Mouse (Mus musculus) liver, adult 2 months (tissue): ENCODE data around the gene Slc25a44. TPM values are rescaled to one million over a fixed set of nuclear protein-coding genes. Genes with fewer than 3 reads are reported as not detected.

ENCODE experiments used
- DNase-seq: peaks from one replicate; pipeline ENCODE4 v3.0.0-alpha.2; 2011; ENCODE audit warnings: low read depth, low spot score; ENCODE audit errors: extremely low read depth
- H3K27ac ChIP-seq: fragments of 200-500 bp; replicated peaks from 2 replicates; pipeline ENCODE4 v1.5.1; 2012; ENCODE audit warnings: low read depth, mild to moderate bottlenecking, control low read depth, inconsistent platforms, low read length; ENCODE audit not compliant: insufficient read depth
- H3K27me3 ChIP-seq: fragments of 200-500 bp; 2 replicates; pipeline ENCODE4 v1.6.1; 2012; ENCODE audit warnings: mild to moderate bottlenecking, moderate library complexity, low read length, inconsistent platforms; ENCODE audit not compliant: control insufficient read depth, insufficient read depth
- H3K36me3 ChIP-seq: fragments of 200-500 bp; 2 replicates; pipeline ENCODE4 v1.6.1; 2012; ENCODE audit warnings: low read length, inconsistent platforms; ENCODE audit not compliant: control insufficient read depth, insufficient read depth
- H3K4me1 ChIP-seq: fragments of 200-500 bp; 2 replicates; pipeline ENCODE4 v1.6.1; 2011; ENCODE audit warnings: low read length; ENCODE audit not compliant: control insufficient read depth, insufficient read depth
- H3K4me3 ChIP-seq: fragments of 200-500 bp; 2 replicates; pipeline ENCODE4 v1.5.1; 2011; ENCODE audit warnings: low read depth, mild to moderate bottlenecking, control low read depth, low read length, moderate library complexity; ENCODE audit not compliant: insufficient read depth
- H3K79me2 ChIP-seq: fragments of 200-500 bp; 2 replicates; pipeline ENCODE4 v1.6.1; 2012; ENCODE audit warnings: inconsistent platforms, mild to moderate bottlenecking, low read length, moderate library complexity; ENCODE audit not compliant: control insufficient read depth, insufficient read depth
- H3K9ac ChIP-seq: fragments of 200-500 bp; 2 replicates; pipeline ENCODE4 v1.6.1; 2012; ENCODE audit warnings: low read depth, mild to moderate bottlenecking, control low read depth, inconsistent platforms, low read length
- CTCF ChIP-seq: fragments of 200-500 bp; IDR thresholded peaks from 2 replicates; pipeline ENCODE4 v1.5.1; 2011; ENCODE audit warnings: low read depth, low read length, control low read depth
- POLR2A ChIP-seq: fragments of 200-500 bp; IDR thresholded peaks from 2 replicates; pipeline ENCODE4 v1.6.1; 2011; ENCODE audit warnings: low read length, control low read depth; ENCODE audit not compliant: insufficient read depth; ENCODE audit errors: extremely low read depth
- WGBS: fragments of 180-500 bp; shearing (Covaris S2); methylation state at CpG from one replicate; pipeline ENCODE4 v1.1.7; 2018; 5-methylcytosine and 5-hydroxymethylcytosine counted together
- polyA plus RNA-seq: library from polyadenylated mRNA; depleted of rRNA; stranded (reverse); fragments of >200 nt; gene quantifications from 2 replicates; pipeline ENCODE4 v1.2.3, GENCODE M21; 2012
- total RNA-seq: library from RNA; depleted of rRNA; stranded (reverse); fragments of >200 nt; gene quantifications from 2 replicates; pipeline ENCODE4 v1.2.3, GENCODE M21; 2014

Slc25a44 gene
- total and polyA plus RNA-seq, 2 experiments = 28.1 to 57.0 TPM

GRCm38 (mm10) chr3:88411681-88412080 is 13.3 kb downstream of the Slc25a44 start:
- DNase-seq = peak; percentile 98

GRCm38 (mm10) chr3:88410645-88411031 is 14.3 kb downstream of the Slc25a44 start:
- TF ChIP-seq CTCF = no peak
- TF ChIP-seq POLR2A = no peak
- Histone ChIP-seq H3K4me1 (peaks cover 38% of the 10 kb centered on the region), H3K9ac (peak overlapping the region; percentile 47), H3K27ac (peak overlapping the region; percentile 88), H3K4me3 (no peak overlapping the region), H3K27me3 (no peaks in the 10 kb centered on the region), H3K36me3 (no peaks in the 10 kb centered on the region; the same call in 1 of the 2 replicates), H3K79me2 (peaks cover 4% of the 10 kb centered on the region; the same call in 1 of the 2 replicates)
- WGBS = 16% methylated on average over 7 of the region's 7 CpGs
- peak; percentile 47 for DNase-seq

More at GRCm38 (mm10) chr3:88411681-88412080, 13.3 kb downstream of the Slc25a44 start:
- Histone ChIP-seq H3K36me3 (no peaks in the 10 kb centered on the region; the same call in 1 of the 2 replicates), H3K4me3 (no peak overlapping the region), H3K9ac (no peak overlapping the region), H3K27me3 (no peaks in the 10 kb centered on the region), H3K4me1 (peaks cover 46% of the 10 kb centered on the region), H3K27ac (peak overlapping the region; percentile 88), H3K79me2 (peaks cover 4% of the 10 kb centered on the region; the same call in 1 of the 2 replicates)
- no peak for TF ChIP-seq CTCF
- TF ChIP-seq POLR2A = no peak
- WGBS = 17% methylated on average over 4 of the region's 4 CpGs

- peak; percentile 82 for DNase-seq
- H3K4me1 ChIP-seq = peaks cover 33% of the 10 kb centered on the region
- TF ChIP-seq CTCF (no peak), POLR2A (peak; percentile 90)
Measured at GRCm38 (mm10) chr3:88409741-88410644, 14.9 kb downstream of the Slc25a44 start, which contains the start of gene Pmf1. Gene Pmf1 (minus strand): TSS chr3:88410331.

GRCm38 (mm10) chr3:88408953-88409352 is 16.0 kb downstream of the Slc25a44 start:
- TF ChIP-seq CTCF (no peak), POLR2A (0 out of 2 replicates have a peak, but pooled peaks have one; percentile 14)
- H3K79me2 ChIP-seq = peaks cover 4% of the 10 kb centered on the region; the same call in 1 of the 2 replicates
- H3K27ac ChIP-seq = peak overlapping the region; percentile 97
- no peaks in the 10 kb centered on the region for H3K27me3 ChIP-seq
- H3K4me1 ChIP-seq = peaks cover 28% of the 10 kb centered on the region
- no peaks in the 10 kb centered on the region; the same call in 1 of the 2 replicates for H3K36me3 ChIP-seq
- DNase-seq = peak; percentile 87
- H3K4me3 ChIP-seq = no peak overlapping the region
- WGBS = 14% methylated on average over 5 of the region's 5 CpGs
- H3K9ac ChIP-seq = peak overlapping the region; percentile 97

More at GRCm38 (mm10) chr3:88409741-88410644, 14.9 kb downstream of the Slc25a44 start, which contains the start of gene Pmf1:
- peaks cover 2% of the 10 kb centered on the region; the same call in 1 of the 2 replicates for H3K79me2 ChIP-seq
- H3K36me3 ChIP-seq = no peaks in the 10 kb centered on the region; the same call in 1 of the 2 replicates
- H3K9ac ChIP-seq = peak within 1 kb of the TSS; percentile 97
- peak within 1 kb of the TSS; percentile 86 for H3K4me3 ChIP-seq
- under 1% methylated on average over 54 of the region's 54 CpGs for WGBS
- H3K27me3 ChIP-seq = no peaks in the 10 kb centered on the region
- peak within 1 kb of the TSS; percentile 97 for H3K27ac ChIP-seq

- 45% methylated on average over 7 of the region's 7 CpGs for WGBS
- H3K9ac ChIP-seq = no peak overlapping the region
- H3K27ac ChIP-seq = no peak overlapping the region
Measured at GRCm38 (mm10) chr3:88407529-88407928, 17.4 kb downstream of the Slc25a44 start.

More at GRCm38 (mm10) chr3:88407529-88407928, 17.4 kb downstream of the Slc25a44 start:
- Histone ChIP-seq H3K4me1 (peaks cover 24% of the 10 kb centered on the region), H3K27me3 (no peaks in the 10 kb centered on the region), H3K36me3 (peaks cover 2% of the 10 kb centered on the region; the same call in 1 of the 2 replicates), H3K4me3 (no peak overlapping the region), H3K79me2 (peaks cover 4% of the 10 kb centered on the region; the same call in 1 of the 2 replicates)
- DNase-seq = peak; percentile 46
- TF ChIP-seq CTCF (no peak), POLR2A (no peak)
